24 mouse cellular contexts compared by ENCODE assay signal in the genomic region with DNA sequence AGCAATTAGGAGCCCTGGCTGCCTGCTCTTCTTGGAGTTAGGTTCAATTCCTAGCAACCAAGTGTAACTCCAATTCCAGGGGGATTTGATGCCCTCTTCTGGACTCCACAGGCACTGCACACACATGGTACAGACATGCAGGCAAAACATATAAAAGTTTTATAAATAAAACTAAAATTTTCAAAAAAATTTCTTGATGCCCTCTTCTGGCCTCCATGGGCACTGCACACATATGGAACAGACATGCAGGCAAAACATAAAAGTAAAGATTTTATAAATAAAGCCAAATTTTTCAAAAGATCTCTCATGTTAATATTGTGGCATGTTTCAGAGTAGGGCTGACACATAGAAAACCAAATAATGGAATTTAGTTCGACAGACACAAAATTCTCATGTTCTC. TPM values are rescaled to one million over a fixed set of nuclear protein-coding genes. Genes with fewer than 3 reads are reported as not detected.
DNase-seq lines count a peak whose midpoint lies in the region; ATAC-seq and TF ChIP-seq lines count a peak whose summit lies in the region.
"Had no signal": no experiment of that assay in that cellular context is flagged by ENCODE, and none has a peak within 500 bp of the region (broad histone marks: within the 10 kb centered on the region; RNA-seq: fewer than 3 reads in every experiment).

No protein-coding gene starts in this region.

- no peaks in the 10 kb centered on the region for H3K36me3 ChIP-seq in heart, adult 2 months (ENCODE audit: control insufficient read depth, insufficient read depth, low read length)
- peaks cover 19% of the 10 kb centered on the region for H3K36me3 ChIP-seq in E14TG2a.4 (ENCODE audit: insufficient read depth, low read length)

- H3K79me2 ChIP-seq in heart, adult 2 months (replicated peaks; ENCODE audit: control insufficient read depth, insufficient read depth, low read length) = no peaks in the 10 kb centered on the region

- H3K4me1 ChIP-seq in heart, adult 2 months (ENCODE audit: control insufficient read depth, insufficient read depth, low read length) = no peaks in the 10 kb centered on the region
- peaks cover 25% of the 10 kb centered on the region for H3K4me1 ChIP-seq in E14TG2a.4 (replicated peaks; ENCODE audit: low read depth, low read length)
- H3K4me1 ChIP-seq: embryonic facial prominence, embryonic 13.5 days; heart, embryonic 10.5 days; hindbrain, embryonic 15.5 days had no signal

- no peak for DNase-seq in heart, adult 2 months
- DNase-seq in heart, postnatal 4 days = no peak
- peak; percentile 42 for DNase-seq in thymus, postnatal 4 days
- no peak for DNase-seq in thymus, postnatal 0 days (ENCODE audit: low spot score)
- peak; percentile 13 for DNase-seq in T-cell, adult 2 months (ENCODE audit: low spot score)
- DNase-seq in natural killer cell, adult 2 months (ENCODE audit: low spot score in 2 of 2) = no peak
- DNase-seq: adrenal gland, postnatal 10 days; cerebellum, adult 18-20 months; cerebellum, adult 9-11 months; cerebellum, postnatal 36 days; gastrocnemius, postnatal 25 days; heart, postnatal 14 days; kidney, adult 18-20 months had no signal

- TF ChIP-seq POLR2A in heart, adult 2 months (IDR thresholded peaks at IDR 0.05; ENCODE audit: insufficient read depth, low read depth, low read length) = no peak

- no peaks in the 10 kb centered on the region for H3K9me3 ChIP-seq in E14TG2a.4 (ENCODE audit: low read length)
- H3K9me3 ChIP-seq: G1E had no signal

- WGBS in heart, adult 2 months = 100% methylated on average over 1 of the region's 1 CpGs

- intact Hi-C loops in heart, adult 2 months (cut with DNase I) = loop anchor here (5.0 kb wide), 1 partner anchor 92 kb away; no protein-coding TSS in a partner anchor

- no peak overlapping the region for H3K4me3 ChIP-seq in heart, adult 2 months
- peak overlapping the region; percentile 86 for H3K4me3 ChIP-seq in E14TG2a.4 (replicated peaks; ENCODE audit: low read length)
- H3K4me3 ChIP-seq: embryonic facial prominence, embryonic 13.5 days; forebrain, embryonic 12.5 days; heart, embryonic 10.5 days; heart, embryonic 15.5 days; hindbrain, embryonic 10.5 days; hindbrain, embryonic 15.5 days had no signal

- no peaks in the 10 kb centered on the region for H3K27me3 ChIP-seq in heart, adult 2 months (ENCODE audit: control insufficient read depth, insufficient read depth, low read length)
- H3K27me3 ChIP-seq in E14TG2a.4 (ENCODE audit: insufficient read depth, low read length) = no peaks in the 10 kb centered on the region
- H3K27me3 ChIP-seq: CH12.LX; embryonic facial prominence, embryonic 13.5 days; forebrain, embryonic 12.5 days; heart, embryonic 15.5 days; hindbrain, embryonic 15.5 days had no signal

- ATAC-seq in cerebellum, adult (ENCODE audit: insufficient number of reproducible peaks, low FRiP score, low TSS enrichment) = no peak
- ATAC-seq: forebrain, embryonic 16.5 days had no signal

- no peak for TF ChIP-seq EP300 in heart, adult 2 months (IDR thresholded peaks at IDR 0.05; ENCODE audit: insufficient read depth, low read depth, low read length)

- peak; percentile 51 for TF ChIP-seq CTCF in heart, adult 2 months (IDR thresholded peaks at IDR 0.05)
- no peak for TF ChIP-seq CTCF in E14TG2a.4 (conservative IDR thresholded peaks at IDR 0.05; ENCODE audit: low read length)

- no peak overlapping the region for H3K27ac ChIP-seq in heart, adult 2 months
- H3K27ac ChIP-seq: embryonic facial prominence, embryonic 13.5 days; forebrain, embryonic 12.5 days; heart, embryonic 10.5 days; heart, embryonic 15.5 days; hindbrain, embryonic 10.5 days; hindbrain, embryonic 15.5 days had no signal

- no peak overlapping the region for H3K9ac ChIP-seq in heart, adult 2 months (ENCODE audit: low read depth, low read length)
- H3K9ac ChIP-seq: embryonic facial prominence, embryonic 13.5 days; forebrain, embryonic 12.5 days; heart, embryonic 15.5 days; hindbrain, embryonic 15.5 days had no signal

RNA-seq across cellular contexts. Expression of a gene that starts 25.2 kb away (rescaled TPM):
- 10 to 100 TPM; 35.1 to 37.4 TPM for total RNA-seq in heart, adult 2 months (2021)
- polyA plus RNA-seq in heart, adult 2 months (2012; rRNA removed) = 8.4 and 12.1 TPM in 2 replicates
- 10 to 100 TPM; 61.5 to 68.3 TPM for total RNA-seq in heart, postnatal 4 days (2021)
- polyA plus RNA-seq in thymus, postnatal 0 days (2015; fragmentation: Nextera tagmentation; extraction: Ambion mirVana) = 48.3 and 56.4 TPM in 2 replicates

Comparison
In these comparisons a context has a peak if more than half of its experiments do, and no peak if none do; other contexts are left out.
1. DNase-seq: peak in thymus, postnatal 4 days (single experiment) and T-cell, adult 2 months (single experiment); none in heart, adult 2 months (0 of 2), heart, postnatal 4 days (single experiment), thymus, postnatal 0 days (single experiment) and natural killer cell, adult 2 months (0 of 2).